Mouse (Mus musculus): ENCODE measurements at regions not wholly inside any gene's neighbourhood (a gene's known extent, or its start where the extent isn't known, plus 50 kb on each side); places are given as distances from the start of the nearest gene placed in this dataset.

DNA sequence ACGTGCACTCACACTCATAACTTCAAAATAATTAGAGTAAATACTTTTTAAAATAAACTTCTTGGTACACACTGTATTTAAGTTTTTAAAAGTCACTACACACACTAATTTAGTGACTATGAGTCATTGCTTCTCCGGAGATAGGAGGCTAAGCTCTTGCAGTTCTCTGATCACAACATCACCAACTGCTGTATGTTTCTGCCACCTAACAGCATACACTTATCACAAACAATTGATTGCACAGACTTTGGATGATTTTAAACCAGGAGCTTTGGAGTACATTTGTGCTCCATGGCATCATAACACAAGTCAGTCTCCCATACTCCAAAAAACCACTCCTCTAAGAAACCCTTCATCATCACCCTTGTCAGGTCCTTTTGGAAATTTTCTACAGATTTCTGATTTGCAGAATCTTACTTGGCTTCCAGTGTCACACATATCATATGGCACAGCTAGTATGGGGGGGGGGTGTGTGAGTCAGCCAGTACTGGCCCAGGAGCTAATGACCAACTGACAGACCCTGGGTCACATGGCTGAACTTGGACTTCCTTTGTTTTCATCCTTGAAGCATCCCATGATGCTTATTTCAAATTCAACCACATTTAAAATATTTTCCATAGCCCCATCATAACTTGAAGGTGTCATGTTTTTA is 179.1 kb upstream of the Tmtc1 start:
- intact Hi-C loops (cut with DNase I): no loop called here
- no peak for TF ChIP-seq CTCF (IDR thresholded peaks at IDR 0.05)

GRCm38 (mm10) chr6:148620034-148620433 is 175.8 kb upstream of the Tmtc1 start:
- no peak for TF ChIP-seq CTCF (IDR thresholded peaks at IDR 0.05)
- DNase-seq: no peak
- intact Hi-C loops (cut with DNase I): no loop called here
- H3K27ac ChIP-seq: no peak overlapping the region
- H3K4me3 ChIP-seq: no peak overlapping the region

More for the DNA sequence above, 179.1 kb upstream of the Tmtc1 start:
- DNase-seq: no peak
- Histone ChIP-seq H3K4me3 (no peak overlapping the region), H3K27ac (no peak overlapping the region)

- TF ChIP-seq CTCF (IDR thresholded peaks at IDR 0.05): no peak
- H3K4me3 ChIP-seq: no peak overlapping the region
- intact Hi-C loops (cut with DNase I): no loop called here
- H3K27ac ChIP-seq: no peak overlapping the region
- no peak for DNase-seq
Measured at GRCm38 (mm10) chr6:148615931-148616330, 171.7 kb upstream of the Tmtc1 start.

DNA sequence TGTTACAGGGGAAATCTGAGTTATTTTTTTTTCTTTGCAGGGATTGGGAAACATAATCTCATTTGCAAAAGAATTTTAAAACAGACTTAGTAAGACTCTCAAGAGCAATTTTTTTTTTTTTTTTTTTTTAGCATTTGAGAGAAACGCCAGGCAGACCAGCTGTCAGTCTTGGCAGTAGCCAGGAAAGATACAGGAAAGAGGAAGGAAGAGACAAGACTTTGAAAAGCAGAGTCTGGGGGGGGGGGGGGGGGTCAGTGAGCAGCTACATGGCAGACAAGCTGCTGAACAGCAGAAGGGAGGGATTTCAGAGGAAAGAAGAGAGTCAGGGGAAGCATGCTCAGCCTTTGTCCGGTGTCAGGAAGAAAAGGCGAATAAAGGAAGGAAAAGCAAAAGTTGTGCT is 171.3 kb upstream of the Tmtc1 start:
- no peak for TF ChIP-seq CTCF (IDR thresholded peaks at IDR 0.05)
- Histone ChIP-seq H3K4me3 (no peak overlapping the region), H3K27ac (no peak overlapping the region)
- intact Hi-C loops (cut with DNase I): no loop called here
- no peak for DNase-seq

DNA sequence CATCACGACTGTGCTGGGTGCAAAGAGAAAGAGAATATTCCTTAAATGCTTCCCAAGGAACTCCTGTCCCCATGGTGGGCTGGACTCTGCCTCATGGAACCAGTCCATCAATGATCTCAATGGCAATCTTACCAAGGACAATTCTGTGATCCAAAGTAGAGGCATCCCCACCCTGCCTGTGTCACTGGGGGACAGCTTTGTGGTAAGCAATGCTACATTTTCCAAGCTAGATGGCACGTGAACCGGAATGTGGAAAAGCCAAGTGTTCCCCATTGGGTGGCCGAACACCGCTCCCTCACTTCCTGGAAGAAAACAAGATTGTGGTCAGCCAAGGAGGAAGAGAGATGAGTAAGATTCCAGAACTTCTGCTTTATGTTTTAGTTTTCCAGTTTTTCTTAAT is 164.7 kb upstream of the Tmtc1 start:
- DNase-seq: peak; percentile 26
- H3K27ac ChIP-seq: no peak overlapping the region
- intact Hi-C loops (cut with DNase I): no loop called here
- H3K4me3 ChIP-seq: no peak overlapping the region
- no peak for TF ChIP-seq CTCF (IDR thresholded peaks at IDR 0.05)

GRCm38 (mm10) chr6:148605226-148605625 is 161.0 kb upstream of the Tmtc1 start:
- TF ChIP-seq CTCF (IDR thresholded peaks at IDR 0.05): no peak
- no peak for DNase-seq
- Histone ChIP-seq H3K4me3 (no peak overlapping the region), H3K27ac (no peak overlapping the region)
- intact Hi-C loops (cut with DNase I): no loop called here

DNA sequence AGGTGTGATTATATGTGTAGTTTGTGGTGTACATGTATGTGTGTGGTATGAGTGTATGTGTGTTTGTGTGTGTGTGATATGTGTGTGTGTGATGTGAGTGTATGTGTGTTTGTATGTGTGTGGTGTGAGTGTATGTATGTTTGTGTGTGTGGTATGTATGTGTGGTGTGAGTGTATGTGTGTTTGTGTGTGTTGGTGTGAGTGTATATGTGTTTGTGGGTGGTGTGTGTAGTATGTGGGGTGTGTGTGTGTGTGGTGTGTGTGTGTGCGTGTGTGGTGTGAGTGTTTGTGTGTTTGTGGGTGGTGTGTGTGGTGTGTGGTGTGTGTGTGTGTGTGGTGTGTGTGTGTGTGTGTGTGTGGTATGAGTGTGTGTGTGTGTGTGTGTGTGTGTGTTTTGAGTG is 160.6 kb upstream of the Tmtc1 start:
- no peak for DNase-seq
- TF ChIP-seq CTCF (IDR thresholded peaks at IDR 0.05): no peak
- intact Hi-C loops (cut with DNase I): no loop called here
- Histone ChIP-seq H3K27ac (no peak overlapping the region), H3K4me3 (no peak overlapping the region)

- no peak overlapping the region for H3K4me3 ChIP-seq
- no peak for TF ChIP-seq CTCF (IDR thresholded peaks at IDR 0.05)
- H3K27ac ChIP-seq: no peak overlapping the region
- no peak for DNase-seq
- intact Hi-C loops (cut with DNase I): no loop called here
Measured at GRCm38 (mm10) chr6:148603878-148604277, 159.7 kb upstream of the Tmtc1 start.

- no peak overlapping the region for H3K27ac ChIP-seq
- no peak for DNase-seq
- intact Hi-C loops (cut with DNase I): no loop called here
- no peak overlapping the region for H3K4me3 ChIP-seq
- no peak for TF ChIP-seq CTCF (IDR thresholded peaks at IDR 0.05)
Measured at GRCm38 (mm10) chr6:148603460-148603859, 159.3 kb upstream of the Tmtc1 start.

GRCm38 (mm10) chr6:148602894-148603293 is 158.7 kb upstream of the Tmtc1 start:
- no peak overlapping the region for H3K27ac ChIP-seq
- no peak for TF ChIP-seq CTCF (IDR thresholded peaks at IDR 0.05)
- no peak for DNase-seq
- intact Hi-C loops (cut with DNase I): no loop called here
- H3K4me3 ChIP-seq: no peak overlapping the region

DNA sequence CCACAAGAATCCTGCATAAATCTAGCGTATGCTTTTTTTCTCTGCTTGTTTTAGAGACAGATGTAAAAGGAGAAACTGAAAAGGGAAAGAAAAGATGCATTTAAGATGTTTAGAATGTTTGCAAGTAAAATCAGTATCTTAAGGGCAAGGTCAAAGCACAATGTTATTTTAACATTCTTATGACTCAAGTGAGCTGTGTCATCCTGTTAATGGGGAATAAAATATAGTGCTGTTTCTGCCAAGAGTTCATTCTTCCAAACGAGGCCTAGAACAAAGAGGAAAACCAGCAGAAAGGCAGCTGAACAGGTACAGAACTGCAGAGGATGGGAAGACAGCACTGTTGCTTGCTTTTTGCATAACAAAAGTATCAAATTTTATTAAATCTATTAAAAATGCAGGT is 156.7 kb upstream of the Tmtc1 start:
- H3K27ac ChIP-seq: no peak overlapping the region
- intact Hi-C loops (cut with DNase I): no loop called here
- H3K4me3 ChIP-seq: no peak overlapping the region
- TF ChIP-seq CTCF (IDR thresholded peaks at IDR 0.05): no peak
- DNase-seq: no peak

DNA sequence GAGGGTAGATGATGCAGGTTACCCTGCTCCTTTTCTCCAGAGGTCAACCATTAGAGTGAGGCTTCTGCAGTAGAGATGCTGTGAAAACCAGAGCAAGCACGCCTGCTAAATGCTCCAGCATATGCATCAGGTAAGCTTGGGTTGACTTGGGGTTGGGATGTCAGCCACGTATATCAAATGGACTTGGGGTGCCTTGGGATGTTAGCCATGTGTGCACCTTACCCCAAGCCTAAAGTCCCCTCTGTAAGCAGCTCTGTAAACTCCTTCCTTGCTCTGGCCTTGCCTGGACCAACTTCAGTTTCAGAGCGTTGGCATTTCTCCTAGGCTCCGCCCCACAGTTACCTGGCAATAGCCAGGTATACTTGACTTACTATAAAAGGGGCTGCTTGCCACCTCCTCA is 155.3 kb upstream of the Tmtc1 start:
- intact Hi-C loops (cut with DNase I): no loop called here
- H3K27ac ChIP-seq: no peak overlapping the region
- no peak overlapping the region for H3K4me3 ChIP-seq
- no peak for TF ChIP-seq CTCF (IDR thresholded peaks at IDR 0.05)
- DNase-seq: no peak

DNA sequence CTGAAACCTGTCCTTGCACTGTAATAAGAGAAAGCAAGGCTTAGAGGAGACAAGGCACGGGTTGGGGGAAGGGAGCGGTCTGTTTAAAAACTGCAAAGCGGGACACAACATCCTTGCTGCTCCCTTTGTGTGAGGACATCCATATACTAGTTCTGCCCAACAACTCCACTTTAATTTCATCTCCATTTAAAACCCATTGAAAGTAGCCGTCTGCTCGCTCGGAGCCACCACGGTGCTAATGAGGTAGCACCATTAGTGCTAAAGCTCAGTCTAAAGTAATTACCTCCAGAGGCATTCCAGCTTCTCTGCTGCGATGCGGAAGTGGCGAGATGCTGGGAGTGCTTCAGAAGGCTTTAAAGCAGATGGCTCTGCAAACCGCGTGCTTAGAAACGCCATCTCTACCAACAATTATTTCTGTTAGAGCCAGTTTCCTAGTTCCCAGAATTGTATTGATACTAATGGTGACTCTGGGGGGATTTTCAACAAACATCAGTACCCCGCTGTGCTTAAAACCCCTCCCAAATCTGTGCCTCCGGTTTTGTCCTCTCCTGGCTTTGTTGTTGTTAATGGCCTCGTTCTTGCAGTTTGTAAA is 154.7 kb upstream of the Tmtc1 start:
- intact Hi-C loops (cut with DNase I): no loop called here
- no peak for DNase-seq
- Histone ChIP-seq H3K4me3 (no peak overlapping the region), H3K27ac (no peak overlapping the region)
- TF ChIP-seq CTCF (IDR thresholded peaks at IDR 0.05): no peak
